ENCODE assay signal across 8 mouse cellular contexts in genomic region chr7:100894057-100894832, GRCm38 (mm10). TPM values are rescaled to one million over a fixed set of nuclear protein-coding genes. Genes with fewer than 3 reads are reported as not detected.
DNase-seq lines count a peak whose midpoint lies in the region; ATAC-seq and TF ChIP-seq lines count a peak whose summit lies in the region.

No protein-coding gene starts in this region.

- H3K4me1 ChIP-seq in embryonic facial prominence, embryonic 14.5 days (ENCODE audit: control insufficient read depth, insufficient read depth, low read length) = peaks cover 22% of the 10 kb centered on the region
- peaks cover 32% of the 10 kb centered on the region for H3K4me1 ChIP-seq in hindbrain, embryonic 12.5 days
- peaks cover 31% of the 10 kb centered on the region for H3K4me1 ChIP-seq in limb, embryonic 10.5 days
- H3K4me1 ChIP-seq in neural tube, embryonic 13.5 days (replicated peaks) = peaks cover 28% of the 10 kb centered on the region

- H3K4me3 ChIP-seq in gastrocnemius, adult 2 months = peak overlapping the region; percentile 81
- peak overlapping the region; percentile 57 for H3K4me3 ChIP-seq in embryonic facial prominence, embryonic 14.5 days (ENCODE audit: low read depth, low read length)
- peak overlapping the region; percentile 60 for H3K4me3 ChIP-seq in hindbrain, embryonic 12.5 days
- peak overlapping the region; percentile 66 for H3K4me3 ChIP-seq in limb, embryonic 10.5 days
- peak overlapping the region; percentile 54 for H3K4me3 ChIP-seq in neural tube, embryonic 13.5 days

- peaks cover 15% of the 10 kb centered on the region for H3K36me3 ChIP-seq in embryonic facial prominence, embryonic 14.5 days (ENCODE audit: control insufficient read depth, insufficient read depth, low read length)
- peaks cover 8% of the 10 kb centered on the region for H3K36me3 ChIP-seq in hindbrain, embryonic 12.5 days
- H3K36me3 ChIP-seq in limb, embryonic 10.5 days = peaks cover 37% of the 10 kb centered on the region
- H3K36me3 ChIP-seq in neural tube, embryonic 13.5 days = peaks cover 9% of the 10 kb centered on the region; the same call in 1 of the 2 replicates

- peak overlapping the region; percentile 88 for H3K27ac ChIP-seq in gastrocnemius, adult 2 months
- H3K27ac ChIP-seq in embryonic facial prominence, embryonic 14.5 days (replicated peaks; ENCODE audit: low read depth, low read length) = peak overlapping the region; percentile 44; the same call in 1 of the 2 replicates
- 0 out of 2 replicates have a peak overlapping the region, but pooled peaks have one; percentile 35 for H3K27ac ChIP-seq in hindbrain, embryonic 12.5 days
- H3K27ac ChIP-seq in limb, embryonic 10.5 days = peak overlapping the region; percentile 82
- peak overlapping the region; percentile 46; the same call in 1 of the 2 replicates for H3K27ac ChIP-seq in neural tube, embryonic 13.5 days (replicated peaks)

- peak; percentile 76 for ATAC-seq in embryonic facial prominence, embryonic 14.5 days (ENCODE audit: low read depth)
- peak; percentile 59 for ATAC-seq in hindbrain, embryonic 12.5 days (ENCODE audit: low FRiP score)
- ATAC-seq in neural tube, embryonic 13.5 days (ENCODE audit: low read depth) = peak; percentile 77

- peak; percentile 65 for DNase-seq in gastrocnemius, adult 2 months
- no peak for DNase-seq in gastrocnemius, adult 18-20 months (ENCODE audit: low spot score)
- DNase-seq in adrenal gland, postnatal 10 days = peak; percentile 63
- DNase-seq in embryonic facial prominence, embryonic 14.5 days (ENCODE audit: low spot score) = peak; percentile 65
- DNase-seq in limb, embryonic 10.5 days (ENCODE audit: low spot score) = peak; percentile 63
- DNase-seq in thymus, postnatal 4 days = peak; percentile 65

- H3K4me2 ChIP-seq in embryonic facial prominence, embryonic 14.5 days (ENCODE audit: low read depth, low read length) = peak overlapping the region; percentile 96
- H3K4me2 ChIP-seq in hindbrain, embryonic 12.5 days (replicated peaks) = peak overlapping the region; percentile 93
- peak overlapping the region; percentile 89 for H3K4me2 ChIP-seq in neural tube, embryonic 13.5 days

- no peak for TF ChIP-seq CTCF in gastrocnemius, adult 2 months (IDR thresholded peaks at IDR 0.05)

- peak overlapping the region; percentile 82 for H3K9ac ChIP-seq in embryonic facial prominence, embryonic 14.5 days (ENCODE audit: low read depth, low read length)
- peak overlapping the region; percentile 80 for H3K9ac ChIP-seq in hindbrain, embryonic 12.5 days
- peak overlapping the region; percentile 88 for H3K9ac ChIP-seq in neural tube, embryonic 13.5 days

- no peaks in the 10 kb centered on the region for H3K27me3 ChIP-seq in embryonic facial prominence, embryonic 14.5 days (replicated peaks; ENCODE audit: control insufficient read depth, insufficient read depth, low read length)
- H3K27me3 ChIP-seq in hindbrain, embryonic 12.5 days = peaks cover 6% of the 10 kb centered on the region
- no peaks in the 10 kb centered on the region for H3K27me3 ChIP-seq in limb, embryonic 10.5 days (ENCODE audit: low read depth, poor library complexity, severe bottlenecking)
- H3K27me3 ChIP-seq in neural tube, embryonic 13.5 days = no peaks in the 10 kb centered on the region

- intact Hi-C loops in gastrocnemius, adult 2 months (cut with DNase I) = no loop called here

- no peaks in the 10 kb centered on the region for H3K9me3 ChIP-seq in embryonic facial prominence, embryonic 14.5 days (ENCODE audit: control insufficient read depth, low read length)
- no peaks in the 10 kb centered on the region for H3K9me3 ChIP-seq in hindbrain, embryonic 12.5 days (replicated peaks)
- no peaks in the 10 kb centered on the region for H3K9me3 ChIP-seq in limb, embryonic 10.5 days (replicated peaks)
- H3K9me3 ChIP-seq in neural tube, embryonic 13.5 days = no peaks in the 10 kb centered on the region

- 12% methylated on average over 14 of the region's 53 CpGs for WGBS in embryonic facial prominence, embryonic 14.5 days
- WGBS in hindbrain, embryonic 12.5 days = 7% methylated on average over 29 of the region's 53 CpGs
- WGBS in limb, embryonic 10.5 days = 2% methylated on average over 52 of the region's 53 CpGs
- WGBS in neural tube, embryonic 13.5 days = 2% methylated on average over 49 of the region's 53 CpGs

RNA-seq across cellular contexts. Expression of gene Relt, which starts 31.0 kb away (rescaled TPM):
- 10 to 100 TPM in 1 of 2 experiments, 1 to 10 TPM in 1; 9.5 to 19.8 TPM for total RNA-seq in gastrocnemius, adult 2 months (2021)
- total RNA-seq in gastrocnemius, adult 18-20 months (2021) = 10 to 100 TPM; 15.5 to 23.8 TPM
- total RNA-seq in adrenal gland, postnatal 10 days (2021) = 1 to 10 TPM; 2.8 to 6.7 TPM
- polyA plus RNA-seq in embryonic facial prominence, embryonic 14.5 days (2014; fragmentation: Nextera tagmentation; extraction: Ambion mirVana) = 4.1 and 4.6 TPM in 2 replicates
- polyA plus RNA-seq in hindbrain, embryonic 12.5 days (2016; fragmentation: Nextera tagmentation; extraction: Ambion mirVana) = 3.6 and 4.5 TPM in 2 replicates
- 5.9 and 7.9 TPM in 2 replicates for polyA plus RNA-seq in limb, embryonic 10.5 days (2016; fragmentation: Nextera tagmentation; extraction: Ambion mirVana)
- 3.7 and 4.6 TPM in 2 replicates for polyA plus RNA-seq in neural tube, embryonic 13.5 days (2015; fragmentation: Nextera tagmentation; extraction: Ambion mirVana)

RNA-seq across cellular contexts. Expression of gene Arhgef17, which starts 37.7 kb away (rescaled TPM):
- 10 to 100 TPM; 20.9 to 33.3 TPM for total RNA-seq in gastrocnemius, adult 2 months (2021)
- 10 to 100 TPM; 32.1 to 35.5 TPM for total RNA-seq in gastrocnemius, adult 18-20 months (2021)
- total RNA-seq in adrenal gland, postnatal 10 days (2021) = 10 to 100 TPM; 35.2 to 43.2 TPM
- polyA plus RNA-seq in embryonic facial prominence, embryonic 14.5 days (2014; fragmentation: Nextera tagmentation; extraction: Ambion mirVana) = 16.3 and 16.8 TPM in 2 replicates
- polyA plus RNA-seq in hindbrain, embryonic 12.5 days (2016; fragmentation: Nextera tagmentation; extraction: Ambion mirVana) = 9.1 and 9.6 TPM in 2 replicates
- polyA plus RNA-seq in limb, embryonic 10.5 days (2016; fragmentation: Nextera tagmentation; extraction: Ambion mirVana) = 9.6 and 11.0 TPM in 2 replicates
- polyA plus RNA-seq in neural tube, embryonic 13.5 days (2015; fragmentation: Nextera tagmentation; extraction: Ambion mirVana) = 6.7 and 7.0 TPM in 2 replicates

Comparison
In these comparisons a context has a peak if more than half of its experiments do, and no peak if none do; other contexts are left out.
1. H3K27ac ChIP-seq: peak in every context shown above with its lines; median percentile 88 in gastrocnemius, adult 2 months; 82 in limb, embryonic 10.5 days; 46 in neural tube, embryonic 13.5 days; 44 in embryonic facial prominence, embryonic 14.5 days; 35 in hindbrain, embryonic 12.5 days.